Mouse (Mus musculus) testis, postnatal 14 days (tissue): ENCODE data around the gene Arfgef3.
"Not testable (repeated sequence)": the region's sequence is repeated elsewhere in the genome, so short reads cannot be mapped to it uniquely, and the experiment has no call there.

Experiments used
- DNase-seq: peaks from one replicate; pipeline ENCODE4 v3.0.0; 2021; ENCODE audit warnings: low spot score

Gene Arfgef3

DNA sequence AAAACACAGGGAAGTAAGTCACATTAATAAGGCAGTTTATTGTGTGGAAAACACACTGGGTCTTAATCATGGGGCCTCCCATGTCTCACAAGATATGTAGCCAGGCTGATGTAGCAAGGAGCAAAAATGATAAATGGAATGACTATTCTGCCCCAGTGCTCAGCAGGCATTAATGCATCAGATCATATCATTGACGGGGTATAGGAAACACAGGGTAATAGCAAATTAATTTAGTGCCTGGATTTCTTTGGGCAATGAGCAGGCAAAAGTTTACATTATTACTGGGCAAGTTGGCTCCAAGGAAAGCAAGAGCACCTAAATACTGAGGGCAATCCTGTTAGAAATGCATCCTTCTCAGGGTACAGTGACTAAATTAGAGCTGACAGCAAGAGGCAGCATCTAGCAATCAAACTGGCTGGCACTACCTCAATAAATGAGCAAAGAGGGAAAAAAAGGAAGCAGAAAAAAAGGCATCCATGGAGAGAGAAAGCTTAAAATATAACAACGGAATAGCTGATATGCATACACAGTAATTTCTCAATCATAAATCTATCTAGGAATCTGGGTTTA, 62.3 kb downstream of the Arfgef3 start:
- DNase-seq: no peak

DNA sequence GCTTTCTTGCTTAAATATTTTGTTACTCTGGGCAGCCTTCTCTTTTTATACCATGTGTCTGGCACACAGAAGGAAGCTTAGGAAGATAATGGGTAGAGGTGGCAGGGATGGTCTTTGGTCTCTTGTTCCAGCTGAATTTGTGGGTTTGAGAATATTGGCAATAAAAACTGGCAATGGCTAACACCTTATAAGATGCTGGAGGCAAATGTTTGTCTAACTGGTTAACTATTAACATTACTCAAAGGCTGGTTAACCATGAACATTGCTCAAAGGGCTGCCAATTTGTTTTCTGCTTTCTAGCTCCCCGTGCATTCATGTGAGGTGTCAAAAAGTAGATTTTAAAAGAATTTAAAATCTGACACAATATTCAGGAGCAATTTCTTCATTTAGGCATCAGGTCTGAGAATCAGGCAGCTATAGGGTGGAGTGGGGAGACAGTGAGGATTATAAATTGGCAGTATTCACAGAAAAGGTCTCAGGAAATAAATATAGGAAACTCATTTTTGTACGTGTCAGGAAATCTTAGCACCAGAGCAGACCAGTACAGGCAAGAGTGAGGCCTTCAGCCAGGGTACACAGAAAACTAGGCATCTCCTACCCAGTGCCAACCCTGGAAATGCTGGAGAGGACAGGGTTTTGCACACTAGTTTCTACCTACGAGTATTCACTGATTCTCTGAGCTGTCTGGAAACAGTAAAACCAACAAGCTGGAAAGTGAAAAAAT, 62.9 kb downstream of the Arfgef3 start:
- DNase-seq: no peak

DNA sequence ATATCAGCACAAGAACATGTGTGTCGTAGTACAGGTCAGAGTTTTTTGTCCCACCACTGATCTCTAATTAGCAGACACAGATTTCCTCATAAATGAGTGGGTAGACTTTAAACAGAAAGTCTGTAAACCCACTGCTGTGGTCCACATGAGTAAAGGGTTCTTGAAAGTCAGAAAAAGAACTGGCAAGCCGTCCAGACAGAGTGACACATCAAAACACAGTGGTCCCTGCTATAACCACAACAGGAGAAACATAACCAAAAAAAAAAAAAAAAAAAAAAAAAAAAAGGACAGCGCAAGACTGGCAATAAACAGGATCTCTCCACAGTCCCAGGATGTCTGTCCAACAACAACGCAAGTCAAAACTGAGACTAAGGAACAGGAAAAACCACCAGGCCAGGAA, 64.9 kb downstream of the Arfgef3 start:
- no peak for DNase-seq

DNA sequence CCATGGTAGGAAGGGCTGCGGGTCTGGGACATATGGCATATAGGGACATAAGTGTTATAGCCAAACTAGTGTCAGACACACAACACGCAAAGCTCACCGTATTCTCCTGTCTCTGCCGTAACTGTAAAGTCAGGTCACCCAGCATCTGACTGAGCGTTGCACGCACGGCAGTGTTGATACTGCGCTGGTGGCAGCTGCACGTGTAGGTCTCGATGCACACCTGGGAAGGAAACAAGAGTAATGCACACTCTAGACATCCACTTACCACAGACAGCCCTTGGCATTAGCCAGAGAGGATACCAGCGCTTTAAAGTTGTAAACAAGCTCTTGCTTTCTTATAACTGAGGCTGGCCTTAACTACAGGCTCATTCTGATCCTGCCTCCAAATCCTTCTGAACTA, 79.0 kb downstream of the Arfgef3 start:
- DNase-seq: no peak

DNA sequence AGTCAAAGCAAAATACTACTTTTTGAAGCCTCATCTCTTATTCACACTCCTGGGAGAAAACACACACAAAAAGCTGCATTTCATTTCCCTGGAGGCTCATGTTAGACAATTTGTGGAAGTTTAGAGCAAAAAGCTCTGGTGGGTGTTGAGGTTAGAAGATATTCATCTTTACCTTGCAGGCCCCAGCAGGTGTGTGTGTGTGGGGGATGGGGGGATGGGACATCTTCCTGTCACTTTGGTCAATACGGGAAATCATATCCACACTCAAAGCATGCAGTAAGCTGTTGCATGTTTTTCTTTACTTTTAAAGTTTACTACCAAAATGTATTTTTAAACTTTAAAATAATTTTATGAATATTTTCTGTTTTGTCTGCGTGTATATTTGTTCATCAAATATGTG, 79.7 kb downstream of the Arfgef3 start:
- no peak for DNase-seq

DNA sequence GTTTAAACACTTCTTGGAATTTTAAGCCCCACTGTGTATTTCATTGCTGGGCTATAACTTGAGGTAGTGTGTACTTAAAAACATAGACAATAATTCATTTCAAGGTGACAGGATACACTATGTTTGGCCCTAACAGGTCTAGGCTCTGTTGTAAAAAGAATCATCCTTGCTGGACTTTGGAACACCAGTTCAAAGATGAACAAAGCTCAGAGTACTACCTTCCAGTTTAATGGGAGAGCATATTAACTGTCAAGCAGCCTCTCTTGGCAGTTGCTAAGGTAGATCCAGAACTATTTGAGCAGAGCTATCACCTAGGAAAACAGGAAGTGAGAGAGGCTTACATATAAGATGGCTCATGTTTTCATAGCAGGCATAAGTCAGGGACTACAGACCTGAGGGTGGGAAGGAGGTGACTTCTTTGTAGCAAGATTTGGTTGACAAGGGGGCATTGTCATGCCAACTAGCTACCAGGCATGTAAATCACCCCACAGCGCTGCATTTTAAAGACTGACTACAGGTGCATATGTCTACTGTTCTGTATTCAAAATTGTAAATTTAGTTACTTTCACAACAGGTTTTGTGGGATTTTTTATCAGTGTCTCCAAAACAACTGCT, 82.0 kb downstream of the Arfgef3 start:
- DNase-seq: no peak

DNA sequence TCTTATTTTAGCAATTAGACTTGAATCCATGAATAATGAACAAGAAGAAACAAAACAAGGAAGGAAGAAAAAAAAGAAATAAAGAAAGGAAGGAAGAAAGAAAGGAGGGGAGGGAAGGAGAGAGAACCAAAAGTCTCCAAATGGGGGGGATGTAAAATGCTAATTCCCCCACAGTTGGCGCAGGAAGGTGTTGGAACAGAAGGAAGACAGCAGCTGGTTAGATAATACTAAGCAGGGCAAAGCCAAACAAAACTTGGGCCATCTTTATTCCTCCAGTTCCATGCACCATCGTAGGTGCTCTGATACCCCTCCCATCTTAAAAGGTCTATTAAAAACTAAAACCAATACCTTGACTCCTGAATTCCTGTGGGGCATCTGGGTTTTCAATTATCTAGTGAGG, 82.8 kb downstream of the Arfgef3 start:
- DNase-seq: no peak

DNA sequence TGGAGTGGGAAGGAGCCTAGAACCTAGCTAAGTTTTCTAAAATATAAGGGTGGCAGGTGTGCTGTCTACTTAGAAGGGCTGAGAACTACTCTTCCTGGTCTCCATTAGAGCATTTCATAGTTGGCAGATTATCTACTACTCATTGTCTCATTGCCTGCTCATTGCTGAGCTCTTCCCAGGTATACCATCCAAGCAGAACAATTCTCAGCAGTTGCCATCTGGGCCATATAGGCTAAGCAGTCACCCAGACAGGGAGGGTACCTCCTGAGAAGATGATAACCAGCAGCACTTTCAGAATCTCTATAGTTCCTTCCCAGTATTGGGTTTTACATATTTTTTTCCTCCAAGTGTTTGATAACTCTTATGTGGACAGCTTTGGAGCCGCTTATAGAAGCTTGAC, 86.2 kb downstream of the Arfgef3 start:
- no peak for DNase-seq

DNA sequence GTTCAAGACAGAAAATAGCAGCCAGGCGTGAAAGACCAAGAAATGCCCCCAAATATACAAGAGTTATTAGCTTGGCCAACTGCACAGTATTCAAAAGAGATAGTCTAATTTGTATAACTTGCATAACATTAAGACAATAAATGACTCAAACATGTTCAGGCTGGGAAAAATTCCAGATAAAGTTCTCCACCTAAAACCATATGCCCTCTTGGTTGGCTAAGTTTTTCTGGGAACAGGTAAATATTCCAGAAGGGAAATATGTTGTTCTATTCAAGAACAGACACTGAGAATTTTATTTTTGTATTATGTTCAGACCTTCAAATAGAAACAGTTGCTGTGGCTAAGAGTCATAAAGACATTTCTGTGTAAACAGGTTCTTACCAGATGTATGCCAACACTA, 96.7 kb downstream of the Arfgef3 start:
- no peak for DNase-seq

DNA sequence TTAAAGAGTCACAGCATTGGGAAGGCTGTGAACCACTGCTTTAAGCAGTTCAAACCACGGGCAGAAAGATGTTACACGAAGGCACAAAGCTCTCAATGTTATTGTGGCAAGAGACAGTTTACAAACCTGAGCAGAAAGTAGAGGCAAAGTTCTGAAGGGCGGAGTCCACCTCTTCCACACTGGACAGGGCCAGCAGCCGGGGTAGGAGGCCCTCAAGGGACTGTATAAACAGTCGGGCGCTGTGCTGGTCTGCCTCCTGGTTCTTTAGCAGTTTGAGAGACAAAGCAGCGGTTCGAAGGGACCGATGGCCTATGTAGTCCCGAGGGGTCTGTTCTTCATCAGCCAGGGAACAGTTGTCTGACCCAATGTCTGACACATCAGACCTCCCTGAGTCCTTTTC, 97.7 kb downstream of the Arfgef3 start:
- DNase-seq: no peak

DNA sequence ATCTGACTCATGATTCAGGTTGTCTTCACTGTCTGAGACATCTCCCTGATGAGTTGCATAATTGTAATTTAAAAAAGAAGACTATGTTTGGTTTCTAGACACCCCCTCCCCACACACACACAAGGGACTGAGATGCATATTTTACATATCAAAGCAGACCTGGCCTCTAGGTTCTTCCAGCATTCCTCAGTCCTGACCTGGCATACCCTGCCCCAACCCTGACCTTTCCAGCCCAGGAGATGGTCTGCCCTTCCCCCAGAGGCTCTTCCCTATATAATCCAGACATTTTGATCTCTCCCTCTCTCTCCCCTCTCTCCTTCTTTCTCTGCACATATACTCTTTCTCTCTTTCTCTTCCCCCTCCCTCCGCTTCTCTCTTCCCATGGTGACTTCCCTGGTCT, 99.4 kb downstream of the Arfgef3 start:
- no peak for DNase-seq

DNA sequence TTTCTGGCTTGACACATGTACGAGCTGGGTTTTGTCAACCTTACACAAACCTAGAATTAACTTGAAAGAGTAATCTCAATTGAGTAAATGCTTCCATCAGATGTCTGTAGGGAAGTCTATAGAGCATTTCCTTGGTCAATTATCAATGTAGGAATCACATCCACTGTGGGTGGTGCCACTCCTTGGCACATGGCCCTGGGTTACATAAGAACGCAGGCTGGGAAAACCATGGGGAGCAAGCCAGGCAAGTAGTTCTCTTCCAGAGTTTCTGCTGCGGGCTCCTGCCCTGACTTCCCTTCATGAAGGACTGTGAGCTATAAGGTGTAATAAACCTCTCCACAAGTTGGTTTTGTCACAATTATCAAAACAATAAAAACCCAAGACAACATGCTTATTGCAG, 100.2 kb downstream of the Arfgef3 start:
- DNase-seq: no peak

DNA sequence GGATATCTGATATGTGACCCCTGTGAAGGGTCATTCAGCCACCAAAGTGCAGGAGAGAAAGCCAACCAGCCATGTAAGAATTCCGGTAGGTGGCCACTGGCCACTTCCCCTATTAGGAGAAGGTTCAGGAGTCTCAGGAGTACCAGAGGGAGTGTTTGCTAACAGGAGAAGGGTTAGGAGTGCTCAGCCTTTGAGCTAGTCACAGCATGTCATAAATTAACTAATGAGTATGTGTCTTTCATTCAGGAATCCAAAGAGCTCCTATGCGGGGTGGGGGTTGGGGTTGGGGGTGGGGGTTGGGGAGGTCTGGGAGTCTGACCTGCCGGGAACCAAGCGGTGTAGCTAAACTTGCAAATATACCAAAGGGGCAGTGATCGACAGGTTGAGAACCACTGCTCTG, 100.9 kb downstream of the Arfgef3 start:
- no peak for DNase-seq

DNA sequence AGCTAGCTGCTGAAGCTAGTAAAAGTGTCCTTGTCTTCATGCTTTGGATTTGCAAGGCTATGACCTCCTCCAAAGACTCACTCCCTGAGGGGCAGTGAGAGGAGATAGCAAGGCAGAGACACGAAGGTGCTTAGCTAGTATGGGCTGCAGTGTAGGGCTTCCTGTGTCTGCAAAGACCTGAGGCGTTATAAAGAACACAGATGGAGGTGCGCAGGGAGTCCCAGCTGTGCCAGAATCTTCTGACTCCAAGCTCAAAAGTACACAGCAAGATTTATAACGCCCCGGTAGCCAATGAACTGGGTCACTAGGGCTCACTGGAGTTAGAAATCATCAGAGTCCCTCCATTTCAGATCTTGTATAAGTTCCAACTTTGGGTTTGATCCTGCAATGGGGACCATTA, 103.2 kb downstream of the Arfgef3 start:
- DNase-seq: no peak

DNA sequence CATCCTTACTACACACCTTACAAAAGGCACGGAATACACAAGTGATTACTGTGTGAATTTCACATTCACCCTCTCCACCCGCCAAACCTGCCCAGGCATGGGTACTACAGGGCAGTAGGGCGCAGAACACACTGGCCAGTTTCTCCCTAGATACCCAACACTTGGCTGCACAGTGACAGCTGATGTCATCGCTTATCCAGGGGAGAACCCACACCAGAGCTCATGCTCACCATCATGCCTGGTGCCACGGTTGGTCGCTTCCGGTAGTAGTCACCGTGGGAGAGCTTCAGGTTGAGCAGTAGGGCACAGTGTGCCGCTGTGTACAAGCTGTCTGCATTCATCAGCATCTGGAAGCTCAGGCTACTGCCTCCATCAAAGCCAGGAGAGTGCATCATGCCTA, 108.3 kb downstream of the Arfgef3 start:
- no peak for DNase-seq

DNA sequence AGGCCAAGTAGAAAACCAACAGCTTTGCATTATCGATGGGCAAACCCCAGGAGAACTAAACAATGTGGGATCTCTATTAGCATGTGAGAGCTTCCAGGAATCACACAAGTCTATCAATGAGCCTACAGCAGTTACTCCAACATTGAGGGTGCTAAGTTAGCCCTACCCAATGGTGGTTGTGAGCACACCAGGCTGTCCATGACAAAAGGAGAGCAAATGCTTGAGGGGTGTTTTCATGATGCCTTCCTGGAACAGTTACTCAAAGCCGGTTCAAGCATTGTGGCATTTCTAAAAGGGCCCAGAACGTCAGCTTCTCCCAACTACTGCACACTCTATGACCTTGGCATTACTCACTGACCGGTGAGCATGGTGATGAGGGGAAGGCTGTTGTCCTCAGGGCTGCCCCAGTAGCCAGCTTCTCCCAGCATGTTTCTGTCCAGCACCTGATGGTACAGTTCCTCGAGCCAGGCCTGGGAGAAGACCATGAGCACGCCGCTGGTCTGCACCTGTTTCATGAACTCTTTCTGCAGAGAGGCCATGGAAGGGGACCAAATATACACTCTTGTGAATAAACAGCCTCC, 109.3 kb downstream of the Arfgef3 start:
- DNase-seq: no peak

DNA sequence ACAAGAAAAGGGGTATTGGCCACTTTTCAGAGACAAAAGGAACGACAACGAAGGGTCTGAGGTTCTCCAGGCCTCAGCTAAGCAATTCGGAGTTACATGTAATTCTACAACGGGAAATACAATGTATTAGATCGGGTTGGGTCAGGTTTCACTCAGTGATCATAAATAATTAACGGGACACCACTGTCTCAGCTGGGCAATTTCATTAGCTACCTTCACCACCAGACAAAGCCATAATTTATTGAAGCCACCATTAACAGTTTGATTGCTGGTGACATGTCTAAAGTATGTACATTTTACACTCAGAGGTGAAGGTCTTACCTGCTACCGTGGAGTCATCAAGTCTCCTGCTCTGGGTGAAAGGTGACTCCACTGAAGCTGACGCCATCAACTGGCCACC, 113.3 kb downstream of the Arfgef3 start:
- no peak for DNase-seq

DNA sequence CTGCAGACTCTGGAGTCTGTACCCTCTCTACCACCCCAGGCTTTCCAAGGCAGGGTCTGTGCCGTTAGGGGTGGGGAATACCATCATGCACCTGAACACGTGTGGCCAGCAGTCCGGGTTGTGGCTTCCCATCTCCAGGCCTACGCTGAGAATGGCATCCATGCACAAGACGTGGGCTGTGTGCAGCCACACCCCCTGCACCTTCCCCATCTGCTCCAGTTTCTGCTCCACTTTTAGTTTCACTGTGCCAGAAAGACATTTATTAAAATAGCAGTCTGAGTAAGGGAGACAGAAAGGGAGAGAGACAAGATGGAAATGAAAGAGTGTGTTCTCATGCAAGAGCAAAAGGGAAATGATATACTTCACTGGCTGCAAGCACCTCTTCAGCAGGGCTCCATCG, 116.2 kb downstream of the Arfgef3 start:
- no peak for DNase-seq

DNA sequence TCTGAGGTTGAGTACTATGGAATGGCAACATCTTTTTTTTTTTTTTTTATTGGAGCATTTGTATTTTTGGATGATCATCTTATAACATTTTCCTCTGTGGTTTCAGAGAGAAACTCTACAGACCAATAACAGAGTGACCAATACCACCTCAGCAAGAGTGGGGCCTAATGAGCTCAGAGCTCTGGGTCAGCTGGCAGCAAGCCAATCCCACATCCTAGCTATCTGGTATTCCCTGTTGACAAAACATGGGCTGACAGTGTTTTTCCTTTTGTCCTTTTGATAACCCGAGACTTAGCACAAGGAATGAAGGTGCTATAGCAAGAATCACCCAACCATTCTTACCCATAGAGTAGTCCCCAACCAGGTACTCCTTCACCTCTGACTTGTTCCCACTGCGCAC, 131.0 kb downstream of the Arfgef3 start:
- no peak for DNase-seq

DNA sequence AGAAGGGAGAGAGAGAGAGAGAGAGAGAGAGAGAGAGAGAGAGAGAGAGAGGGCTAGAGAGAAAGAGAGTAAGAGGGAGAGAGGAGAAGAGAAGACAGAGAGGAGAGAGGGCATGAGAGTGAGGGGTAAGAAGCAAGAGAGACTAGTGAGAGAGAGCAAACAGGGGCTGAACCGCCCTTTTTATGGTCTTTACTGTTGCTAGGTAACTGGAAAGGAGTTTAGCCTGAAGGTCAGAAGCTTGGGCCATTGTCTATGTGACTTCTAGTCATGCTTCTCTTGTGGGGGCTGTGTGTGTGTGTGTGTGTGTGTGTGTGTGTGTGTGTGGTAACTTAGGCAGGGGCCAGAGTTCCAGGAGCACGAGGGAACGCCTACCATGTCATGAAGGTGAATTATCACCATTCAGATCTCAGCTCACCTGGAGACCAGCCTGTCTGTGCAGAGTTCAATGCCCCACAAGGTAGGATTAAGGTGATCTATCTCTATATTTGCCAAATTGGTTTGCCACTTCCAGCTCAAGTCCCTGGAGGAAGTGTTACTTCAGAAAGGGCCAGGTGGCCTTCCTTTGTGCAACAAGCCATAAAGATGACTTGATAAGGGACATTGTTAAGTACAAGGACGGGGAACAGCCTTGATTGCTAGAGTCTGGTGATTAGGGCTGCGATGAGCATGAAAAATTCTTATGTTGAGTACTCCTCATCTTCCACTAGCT, 138.8 kb downstream of the Arfgef3 start:
- not testable (repeated sequence) for DNase-seq

DNA sequence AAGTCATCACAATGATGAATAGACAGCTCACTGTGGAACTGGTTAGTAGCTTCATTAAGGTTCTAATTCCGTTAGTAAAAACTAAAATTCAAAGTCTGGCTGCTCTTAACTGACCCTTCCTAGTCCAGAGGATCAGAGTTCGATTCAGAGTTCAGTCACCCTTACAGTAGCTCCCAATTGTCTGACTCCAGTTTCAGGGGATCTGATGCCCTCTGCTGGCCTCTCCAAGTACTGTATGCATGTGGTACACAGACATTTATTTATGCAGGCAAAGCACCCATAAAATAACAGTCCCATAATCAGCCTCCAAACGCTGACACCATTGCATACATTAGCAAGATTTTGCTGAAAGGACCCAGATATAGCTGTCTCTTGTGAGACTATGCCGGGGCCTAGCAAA, 141.7 kb downstream of the Arfgef3 start:
- DNase-seq: peak; percentile 21

DNA sequence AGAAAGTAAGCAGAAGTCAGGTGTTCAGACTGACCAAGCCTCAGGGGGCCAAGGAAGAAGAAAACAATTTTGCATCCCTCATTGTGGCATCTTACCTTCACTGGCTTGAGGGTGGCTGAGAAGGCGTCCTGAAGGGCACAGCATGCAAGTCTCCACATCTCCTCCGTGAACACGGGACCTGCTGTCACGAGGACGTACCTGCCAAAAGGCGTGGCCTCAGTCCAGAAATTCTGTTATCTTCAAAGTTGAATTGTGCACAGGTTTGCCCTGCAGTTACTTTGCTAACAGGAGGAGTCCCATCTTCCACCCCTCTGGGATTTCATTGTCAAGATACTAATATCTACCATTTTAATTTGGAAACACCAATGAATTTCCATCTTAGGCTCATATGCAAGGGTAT, 146.1 kb downstream of the Arfgef3 start:
- no peak for DNase-seq

DNA sequence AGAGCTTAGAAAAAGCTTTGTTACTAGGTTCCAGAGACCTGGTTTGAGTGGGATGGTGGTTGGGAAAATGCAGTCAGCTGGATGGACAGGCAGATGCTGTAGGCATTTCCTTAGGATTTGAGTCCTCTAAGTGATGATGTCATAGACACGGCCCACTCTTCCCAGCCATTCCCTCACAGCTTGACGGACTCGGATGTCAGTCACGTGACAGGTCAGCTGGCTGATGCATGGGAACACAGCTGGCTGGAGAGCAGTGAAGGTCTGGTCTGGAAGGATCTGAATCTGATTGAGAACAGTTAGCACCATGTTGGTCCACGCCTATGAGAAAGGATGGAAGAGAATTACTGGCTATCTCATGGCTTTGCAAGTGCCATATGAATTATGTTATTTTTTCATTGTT, 154.3 kb downstream of the Arfgef3 start:
- DNase-seq: no peak
